Mouse (Mus musculus): ENCODE results near the gene St6gal1. TPM values are rescaled to one million over a fixed set of nuclear protein-coding genes. Genes with fewer than 3 reads are reported as not detected.

Gene St6gal1
- total RNA-seq, 1 experiment from 2014 or later, result 27.3 TPM

DNA sequence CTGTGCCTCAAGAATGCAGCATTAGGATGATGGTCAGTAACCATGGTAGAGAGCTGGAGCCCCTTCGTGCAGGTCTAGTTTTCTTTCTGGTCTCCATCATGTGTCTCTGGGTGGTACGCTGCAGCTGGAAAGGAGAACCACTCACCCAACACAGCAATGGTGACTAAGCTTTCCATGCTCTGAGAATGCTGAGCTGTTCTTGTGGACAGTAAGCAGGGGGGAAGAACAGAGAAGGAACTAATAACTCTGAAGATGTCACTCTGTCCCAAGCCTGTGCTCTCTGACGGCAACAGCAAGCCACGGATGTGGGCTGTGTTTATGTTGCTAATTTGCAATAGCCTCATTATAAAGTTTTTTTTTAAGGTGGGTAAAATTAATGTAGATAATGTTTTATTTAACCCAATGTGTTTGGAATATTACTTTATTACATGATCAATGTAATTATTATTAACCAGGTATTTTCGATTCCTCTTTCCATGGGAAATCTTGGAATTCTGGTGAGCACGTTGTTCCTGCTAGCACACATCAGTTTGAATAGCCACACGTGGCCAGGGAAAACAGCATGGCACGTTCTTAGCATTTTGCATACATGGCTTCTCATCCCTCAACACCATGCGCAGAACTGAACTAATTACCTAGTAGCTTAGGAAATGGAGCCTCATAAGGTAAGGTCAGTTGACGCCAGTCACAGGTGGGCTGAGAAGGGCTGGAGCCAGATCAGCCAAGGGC is 62.9 kb downstream of the St6gal1 start:
- peak; percentile 83 for ATAC-seq (replicated peaks; ENCODE audit: insufficient number of reproducible peaks, low FRiP score, low TSS enrichment, poor library complexity, severe bottlenecking)

DNA sequence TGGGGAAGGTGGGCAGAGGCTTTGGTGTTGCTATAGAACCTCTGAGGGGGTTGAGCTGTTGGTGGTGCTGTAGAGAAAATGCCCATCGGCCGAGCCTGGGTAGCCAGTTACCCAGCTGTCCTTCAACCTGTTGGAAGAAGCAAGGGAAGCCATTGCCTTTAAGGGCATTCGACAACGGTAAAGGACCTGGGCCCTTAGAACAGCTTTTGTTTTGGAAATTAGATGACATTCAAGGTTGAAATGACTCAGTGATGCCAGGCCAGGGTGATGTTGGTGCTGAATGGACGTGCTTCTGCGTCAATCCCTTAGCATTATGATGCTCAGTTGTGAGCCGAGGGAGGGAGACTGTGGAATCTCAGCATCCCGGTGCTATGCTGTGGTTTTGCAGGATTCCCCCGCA is 63.6 kb downstream of the St6gal1 start:
- ATAC-seq (replicated peaks; ENCODE audit: insufficient number of reproducible peaks, low FRiP score, low TSS enrichment, poor library complexity, severe bottlenecking), result no peak

DNA sequence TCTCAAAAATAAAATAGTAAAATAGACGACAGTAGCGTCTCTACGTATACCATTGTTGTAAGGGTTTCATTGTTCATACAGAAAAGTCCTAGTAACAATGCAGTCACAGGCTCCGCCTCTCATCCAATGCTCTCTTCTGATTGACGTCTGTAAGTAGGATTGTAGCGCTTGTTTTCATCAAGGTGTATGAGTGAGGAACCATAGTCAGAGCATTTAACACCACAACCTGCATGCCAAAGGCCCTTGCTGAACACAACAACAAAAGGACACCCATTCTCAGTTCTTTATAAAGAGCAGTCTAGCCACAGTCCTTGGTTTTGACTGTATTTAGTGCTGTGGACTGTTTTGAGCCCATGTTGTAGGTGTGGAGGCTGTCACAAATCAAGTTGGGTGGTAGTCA is 64.9 kb downstream of the St6gal1 start:
- ATAC-seq (replicated peaks; ENCODE audit: insufficient number of reproducible peaks, low FRiP score, low TSS enrichment, poor library complexity, severe bottlenecking), result no peak

DNA sequence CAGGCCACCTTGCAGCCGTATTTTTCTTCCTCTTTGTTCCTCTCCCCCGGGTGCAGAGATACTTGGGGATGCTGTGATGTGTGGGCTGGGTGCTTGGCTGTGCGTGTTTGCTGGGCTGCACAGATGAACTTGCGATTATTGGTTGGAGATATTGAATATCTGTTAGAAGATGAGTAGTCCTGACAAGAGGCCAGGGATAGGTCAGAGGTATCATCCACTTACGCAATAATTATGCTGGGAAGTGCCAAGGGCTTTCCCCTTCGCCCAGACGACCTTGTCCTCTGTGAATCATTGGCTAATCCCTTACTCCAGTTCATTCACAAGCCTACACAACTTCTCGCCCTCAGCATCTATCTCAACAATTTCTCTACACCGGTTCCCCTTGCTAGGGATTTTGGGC is 65.6 kb downstream of the St6gal1 start:
- no peak for ATAC-seq (replicated peaks; ENCODE audit: insufficient number of reproducible peaks, low FRiP score, low TSS enrichment, poor library complexity, severe bottlenecking)

DNA sequence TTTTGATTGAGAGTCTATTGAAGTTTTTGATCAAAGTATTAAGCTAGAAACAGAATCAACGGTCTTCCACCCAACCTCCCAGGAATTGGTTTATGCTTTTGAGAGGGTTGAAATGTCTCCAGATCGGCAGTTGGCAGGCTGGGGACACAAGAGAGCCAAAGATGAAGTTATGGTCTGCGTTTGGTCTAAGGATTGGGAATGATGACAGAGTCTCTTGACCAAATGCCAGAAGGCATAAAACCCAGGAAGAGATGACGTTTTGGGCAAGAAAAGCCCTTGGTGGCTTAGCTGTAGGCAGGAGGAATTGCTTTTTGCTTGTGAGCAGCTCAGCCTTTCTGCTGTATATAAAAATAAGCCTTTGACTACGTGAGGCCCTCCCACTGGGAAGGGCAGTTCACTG is 67.0 kb downstream of the St6gal1 start:
- ATAC-seq (replicated peaks; ENCODE audit: insufficient number of reproducible peaks, low FRiP score, low TSS enrichment, poor library complexity, severe bottlenecking), result no peak

DNA sequence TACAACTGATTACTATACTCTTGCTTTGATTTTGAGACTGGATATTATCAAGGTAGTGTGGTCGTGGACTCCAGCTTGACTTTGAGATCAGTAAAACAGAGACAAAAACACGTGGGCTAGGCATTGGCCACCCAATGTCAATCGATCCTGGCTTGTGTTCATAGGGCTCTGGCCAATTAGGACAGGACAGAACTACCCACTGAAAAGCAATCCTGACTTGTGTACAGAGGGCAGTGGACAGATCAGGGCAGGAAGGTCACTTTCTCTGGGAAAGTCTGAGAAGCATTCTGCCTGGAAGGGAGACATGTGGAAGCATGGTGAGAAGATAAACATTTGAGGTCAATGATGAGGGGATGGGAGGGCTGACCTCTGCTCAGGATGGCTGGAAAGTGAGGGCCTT is 69.7 kb downstream of the St6gal1 start:
- ATAC-seq (replicated peaks; ENCODE audit: insufficient number of reproducible peaks, low FRiP score, low TSS enrichment, poor library complexity, severe bottlenecking), result no peak

DNA sequence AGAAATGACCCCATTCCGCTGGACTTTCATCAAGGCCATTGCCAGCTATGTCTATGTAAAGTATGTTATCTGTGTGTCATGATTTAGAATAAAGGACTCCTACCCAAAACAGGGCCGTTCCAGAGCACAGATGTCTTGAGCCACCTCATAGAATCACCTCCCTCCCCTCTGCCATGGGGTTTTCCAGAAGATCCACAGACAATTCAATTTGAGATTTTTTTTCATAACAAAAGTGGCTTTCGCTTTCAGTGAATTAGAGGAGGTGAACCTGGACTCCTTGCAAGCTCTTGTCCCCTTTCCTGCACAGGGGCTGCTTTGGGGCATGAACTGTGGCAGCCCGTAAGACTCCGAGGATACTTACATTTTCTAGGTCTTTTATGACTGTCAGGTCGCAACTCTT is 70.2 kb downstream of the St6gal1 start:
- ATAC-seq (replicated peaks; ENCODE audit: insufficient number of reproducible peaks, low FRiP score, low TSS enrichment, poor library complexity, severe bottlenecking), result no peak

DNA sequence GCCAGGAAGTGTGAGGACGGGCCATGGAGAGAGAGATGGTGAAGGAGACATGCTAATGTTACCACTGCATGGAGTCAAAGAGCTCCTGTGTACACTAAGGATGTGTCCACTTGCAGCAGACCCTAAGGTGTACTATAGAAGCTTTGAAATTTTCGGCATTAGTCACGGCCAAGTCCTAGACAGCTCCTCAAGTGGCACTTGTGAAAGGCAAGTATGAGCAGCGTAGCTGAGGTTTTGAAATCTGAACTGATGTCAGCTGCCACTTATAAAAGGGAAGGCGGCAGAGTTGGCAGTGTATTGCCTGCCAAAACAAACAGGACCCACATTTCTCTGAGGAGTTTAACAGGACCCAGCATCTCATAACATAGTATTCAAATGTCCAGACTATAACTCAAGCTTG is 71.2 kb downstream of the St6gal1 start:
- ATAC-seq (replicated peaks; ENCODE audit: insufficient number of reproducible peaks, low FRiP score, low TSS enrichment, poor library complexity, severe bottlenecking), result no peak

DNA sequence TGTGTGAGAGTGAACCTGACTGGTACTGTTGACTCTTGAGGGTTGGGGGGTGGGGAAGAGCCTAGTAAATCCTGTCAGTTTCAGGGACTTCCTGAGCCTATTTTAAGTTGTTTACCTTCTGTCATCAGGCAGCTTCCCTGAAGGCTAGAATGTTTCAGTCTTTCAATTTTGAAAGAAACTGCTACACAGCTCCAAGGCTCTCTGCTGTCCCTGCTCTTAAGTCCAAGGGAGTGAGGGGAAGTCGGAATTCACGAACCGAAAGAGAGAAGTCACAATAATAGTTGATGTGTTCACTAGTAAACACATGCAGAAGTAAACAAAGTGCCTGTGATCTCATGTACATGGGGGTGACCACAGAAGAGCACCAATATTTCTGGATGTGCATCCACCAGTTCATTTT is 72.2 kb downstream of the St6gal1 start:
- no peak for ATAC-seq (replicated peaks; ENCODE audit: insufficient number of reproducible peaks, low FRiP score, low TSS enrichment, poor library complexity, severe bottlenecking)

DNA sequence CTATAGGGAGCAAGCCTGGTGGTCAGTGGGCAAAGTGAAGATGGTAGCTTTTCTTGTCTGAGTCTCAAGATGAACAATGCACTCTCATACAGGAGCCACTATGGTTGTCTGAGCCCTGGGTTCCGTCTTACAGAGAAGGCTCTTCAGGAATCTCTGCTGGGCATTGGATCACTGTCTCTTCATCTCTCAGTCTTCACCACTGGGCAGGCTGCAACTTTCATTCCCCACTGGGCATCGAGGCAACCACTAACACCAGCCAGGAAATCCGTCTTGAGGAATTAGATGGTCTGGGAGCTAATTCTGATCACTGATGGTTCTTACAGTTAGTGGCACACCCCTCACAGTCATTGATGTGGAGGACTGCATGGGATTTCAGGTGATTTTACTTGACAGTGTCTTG is 73.9 kb downstream of the St6gal1 start:
- ATAC-seq (replicated peaks; ENCODE audit: insufficient number of reproducible peaks, low FRiP score, low TSS enrichment, poor library complexity, severe bottlenecking), result no peak

DNA sequence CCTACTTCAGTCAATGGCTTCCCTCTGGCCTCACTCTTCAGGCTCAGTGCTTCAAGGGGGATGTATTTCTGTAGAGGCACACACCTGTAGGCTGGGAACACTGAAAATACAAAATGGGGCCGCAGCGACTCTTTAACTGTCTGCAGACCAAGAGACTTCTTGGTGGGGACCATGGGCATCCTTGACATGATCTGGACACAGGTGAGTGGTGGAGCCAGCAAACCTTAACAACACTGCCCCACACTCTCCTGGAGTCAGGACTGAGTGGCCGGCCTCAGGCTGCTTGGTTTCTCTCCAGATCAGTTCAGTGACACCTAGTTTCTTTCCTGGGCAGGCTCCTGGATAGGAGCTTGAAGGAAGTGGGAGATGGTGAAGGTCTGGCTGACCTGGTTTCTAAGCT is 74.4 kb downstream of the St6gal1 start:
- no peak for ATAC-seq (replicated peaks; ENCODE audit: insufficient number of reproducible peaks, low FRiP score, low TSS enrichment, poor library complexity, severe bottlenecking)

DNA sequence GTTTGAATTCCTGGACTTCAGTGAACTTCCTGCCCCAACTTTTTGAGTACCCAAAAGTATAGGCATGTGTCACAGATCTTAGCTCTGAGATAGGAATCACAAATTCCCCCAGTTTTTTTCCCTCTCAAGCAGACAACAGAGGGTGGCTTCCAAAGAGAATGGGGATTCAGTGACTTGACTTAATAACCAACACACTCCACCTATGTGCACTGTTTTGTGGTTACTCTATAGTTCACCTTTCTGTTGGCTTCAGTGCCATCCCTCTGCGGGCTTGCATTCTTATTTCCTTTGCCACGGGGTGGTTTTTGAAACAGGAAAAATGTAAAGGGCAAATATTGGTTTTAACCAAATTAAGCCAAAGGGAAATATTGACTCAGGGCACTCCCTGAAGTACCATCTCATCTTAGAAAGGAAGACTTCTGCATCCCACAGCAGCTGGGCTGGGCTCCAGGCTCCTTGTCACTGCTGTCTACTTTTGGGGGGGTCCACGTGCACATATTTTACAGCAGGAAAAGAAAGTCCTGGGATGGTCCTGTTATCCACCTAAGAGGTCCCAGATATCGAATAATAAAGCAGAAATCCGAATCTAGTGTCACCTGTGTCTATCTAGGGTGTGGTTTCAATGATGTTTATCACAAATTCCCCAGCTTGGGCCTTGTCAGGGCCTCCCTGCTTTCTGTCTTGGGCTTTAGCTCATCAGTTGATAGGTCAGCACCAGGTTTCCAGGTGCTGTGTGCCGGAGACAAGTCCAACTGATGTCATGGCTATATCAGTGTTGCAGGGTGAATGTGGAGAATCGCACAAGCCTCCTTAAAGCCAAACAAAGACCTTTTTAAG is 75.6 kb downstream of the St6gal1 start:
- ATAC-seq (replicated peaks; ENCODE audit: insufficient number of reproducible peaks, low FRiP score, low TSS enrichment, poor library complexity, severe bottlenecking), result no peak

DNA sequence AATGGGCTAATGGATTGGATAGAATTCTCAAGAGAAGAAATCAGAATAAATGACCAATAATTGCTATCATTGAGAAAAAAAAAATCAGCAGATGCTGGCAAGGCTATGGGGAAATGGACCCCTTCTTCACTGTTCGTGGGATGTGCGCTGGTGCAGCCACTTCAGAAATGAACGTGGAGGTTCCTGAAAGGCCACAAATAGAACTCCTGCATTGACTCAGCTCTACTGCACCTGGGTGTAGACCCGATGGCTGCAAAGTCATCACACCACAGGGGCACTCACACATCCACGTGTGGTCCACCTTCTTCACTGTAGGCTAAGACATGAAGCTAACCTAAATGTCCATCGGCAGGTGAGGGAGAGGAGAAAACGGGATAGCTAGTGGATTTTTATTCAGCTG is 77.2 kb downstream of the St6gal1 start:
- ATAC-seq (replicated peaks; ENCODE audit: insufficient number of reproducible peaks, low FRiP score, low TSS enrichment, poor library complexity, severe bottlenecking), result no peak

DNA sequence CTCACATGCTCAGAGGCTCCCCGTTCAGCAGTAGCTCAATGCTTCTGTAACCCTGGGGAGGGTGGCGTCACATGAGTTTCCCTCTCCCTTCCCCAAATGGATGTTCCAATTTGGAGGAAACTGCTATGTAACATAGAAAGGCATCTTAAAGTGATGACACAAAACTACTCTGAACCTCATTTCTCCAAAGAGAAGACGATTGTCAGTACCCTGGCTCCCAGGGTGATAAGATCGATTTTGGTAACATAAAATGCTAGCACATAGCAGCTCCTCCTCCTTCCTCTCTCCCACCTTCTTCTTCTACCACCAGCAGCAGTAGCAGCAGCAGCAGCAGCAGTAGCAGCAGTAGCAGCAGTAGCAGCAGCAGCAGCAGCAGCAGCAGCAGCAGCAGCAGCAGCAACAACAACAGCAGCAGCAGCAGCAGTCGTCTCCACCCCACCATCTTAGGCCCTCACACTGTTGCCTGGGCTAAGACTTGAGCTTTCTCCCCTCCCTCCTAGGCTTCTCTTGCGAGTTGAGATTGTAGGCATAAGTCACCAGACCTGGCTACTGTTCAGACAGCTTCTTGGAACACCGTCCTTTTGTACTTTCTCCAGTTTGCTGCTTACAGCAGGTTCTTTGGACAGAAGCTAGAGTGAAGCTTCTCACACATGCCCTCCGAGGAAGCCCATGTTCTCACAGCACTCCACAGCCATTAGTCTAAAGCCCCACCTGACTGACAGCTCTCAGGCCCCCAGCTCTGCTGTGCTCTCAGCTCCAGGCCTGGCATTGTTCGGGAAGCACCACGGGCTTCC is 81.5 kb downstream of the St6gal1 start:
- no peak for ATAC-seq (replicated peaks; ENCODE audit: insufficient number of reproducible peaks, low FRiP score, low TSS enrichment, poor library complexity, severe bottlenecking)

DNA sequence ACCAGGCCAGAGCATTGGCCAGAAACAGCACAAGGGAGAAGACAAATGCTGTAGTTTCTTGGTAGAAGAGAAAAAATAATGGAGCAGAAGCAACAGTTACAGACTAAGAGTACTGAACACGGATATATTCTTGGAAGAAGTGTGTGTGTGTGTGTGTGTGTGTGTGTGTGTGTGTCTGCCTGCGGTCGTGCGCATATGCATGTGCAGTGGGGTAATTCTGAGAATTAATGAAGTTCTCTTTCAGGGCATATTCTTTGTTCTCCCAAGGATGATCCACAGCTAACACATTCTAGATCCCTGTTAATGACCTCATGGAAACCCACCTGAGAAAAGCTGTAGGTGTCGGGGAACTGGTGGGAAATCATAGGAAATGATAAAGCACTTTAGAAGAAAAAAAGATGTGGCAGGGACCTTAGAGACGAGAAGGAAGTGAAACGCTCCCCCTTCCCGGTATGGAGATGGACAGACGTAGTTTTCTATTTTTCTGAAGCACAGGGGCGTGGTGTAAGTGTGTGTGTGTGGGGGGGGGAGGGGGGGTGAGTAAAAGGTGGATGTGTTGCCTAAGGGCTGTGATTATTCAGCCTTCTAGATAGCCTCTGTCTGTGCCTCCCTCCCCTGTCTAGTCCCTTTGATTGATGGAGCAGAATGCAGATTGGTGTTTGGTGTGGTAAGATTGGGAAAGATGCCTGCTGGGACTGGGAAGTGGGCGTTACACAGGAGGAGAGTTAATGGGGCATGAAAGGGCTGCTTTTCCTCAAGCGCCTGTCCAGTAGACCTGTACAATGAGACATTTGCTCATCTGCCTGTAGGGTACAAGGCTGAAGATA is 82.8 kb downstream of the St6gal1 start:
- ATAC-seq (replicated peaks; ENCODE audit: insufficient number of reproducible peaks, low FRiP score, low TSS enrichment, poor library complexity, severe bottlenecking), result peak; percentile 58; the same call in 1 of the 2 replicates

DNA sequence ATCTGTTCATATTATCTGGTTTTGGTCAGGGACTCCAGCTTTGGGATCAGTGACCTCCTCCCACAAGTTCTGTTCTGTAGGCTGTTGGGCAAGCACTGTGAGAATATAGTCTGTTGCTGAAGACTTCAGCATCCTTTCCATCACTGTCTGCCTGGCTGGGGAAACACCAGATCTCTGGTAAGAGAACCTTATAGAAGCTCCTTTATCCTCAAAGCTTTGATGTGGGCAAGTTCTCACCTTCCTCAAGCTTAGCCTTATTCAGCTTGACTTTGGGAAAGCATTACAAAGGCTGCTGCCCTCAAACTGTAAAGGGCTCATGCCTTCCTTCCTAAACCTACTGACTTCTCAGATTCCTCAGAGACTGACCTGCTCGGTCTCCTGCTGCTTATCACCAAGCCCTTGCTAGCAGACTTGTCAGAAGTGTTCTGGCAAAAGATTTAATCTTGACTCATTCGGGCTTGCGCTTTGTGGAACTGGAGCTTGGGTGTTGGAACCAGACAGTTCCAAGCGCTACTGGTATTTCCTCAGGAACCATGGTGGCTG is 83.5 kb downstream of the St6gal1 start:
- no peak for ATAC-seq (replicated peaks; ENCODE audit: insufficient number of reproducible peaks, low FRiP score, low TSS enrichment, poor library complexity, severe bottlenecking)

DNA sequence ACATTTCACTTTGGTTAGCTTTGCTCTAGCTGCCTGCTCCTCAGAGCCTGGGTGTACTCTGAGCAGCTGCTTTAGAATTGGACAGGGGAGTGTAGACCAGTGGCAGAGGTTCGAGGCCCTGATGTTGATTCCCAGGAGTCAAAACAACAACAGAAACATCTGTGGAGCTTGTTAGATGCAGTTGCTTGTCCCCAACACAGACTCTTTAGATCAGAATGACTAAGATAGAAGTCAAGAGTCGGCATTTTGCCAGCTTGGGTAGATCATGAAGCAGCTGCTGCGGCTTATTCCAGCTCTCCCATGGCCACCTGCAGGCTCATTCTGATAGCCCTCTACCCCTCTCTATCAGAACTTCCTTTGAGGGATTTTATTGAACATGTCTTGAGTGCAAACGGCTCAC is 84.5 kb downstream of the St6gal1 start:
- no peak for ATAC-seq (replicated peaks; ENCODE audit: insufficient number of reproducible peaks, low FRiP score, low TSS enrichment, poor library complexity, severe bottlenecking)

DNA sequence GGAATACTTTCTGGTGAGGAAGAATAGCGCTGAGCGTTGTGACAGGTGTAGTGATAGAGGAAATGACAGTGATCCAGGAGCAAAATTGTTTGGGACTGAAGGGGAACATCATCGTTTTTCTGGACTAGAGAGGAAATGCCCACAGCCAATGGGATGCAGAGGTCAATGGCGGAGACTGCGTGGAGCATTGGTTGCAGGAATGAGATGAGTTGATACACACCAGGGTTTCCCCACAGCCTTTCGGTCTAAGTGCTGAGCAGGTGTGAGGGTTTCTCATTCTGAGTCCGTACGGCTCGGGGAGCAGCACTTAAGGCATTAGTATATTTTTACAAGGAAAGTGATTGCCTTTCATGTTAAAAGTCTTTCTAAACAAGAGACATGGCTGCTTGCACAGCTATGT is 88.1 kb downstream of the St6gal1 start:
- no peak for ATAC-seq (replicated peaks; ENCODE audit: insufficient number of reproducible peaks, low FRiP score, low TSS enrichment, poor library complexity, severe bottlenecking)
